Mouse (Mus musculus) kidney, adult 9 months (tissue): ENCODE data around the gene 4632433K11Rik.

Experiments used
- DNase-seq: peaks from one replicate; pipeline ENCODE4 v3.0.0; 2022

The 4632433K11Rik gene

DNA sequence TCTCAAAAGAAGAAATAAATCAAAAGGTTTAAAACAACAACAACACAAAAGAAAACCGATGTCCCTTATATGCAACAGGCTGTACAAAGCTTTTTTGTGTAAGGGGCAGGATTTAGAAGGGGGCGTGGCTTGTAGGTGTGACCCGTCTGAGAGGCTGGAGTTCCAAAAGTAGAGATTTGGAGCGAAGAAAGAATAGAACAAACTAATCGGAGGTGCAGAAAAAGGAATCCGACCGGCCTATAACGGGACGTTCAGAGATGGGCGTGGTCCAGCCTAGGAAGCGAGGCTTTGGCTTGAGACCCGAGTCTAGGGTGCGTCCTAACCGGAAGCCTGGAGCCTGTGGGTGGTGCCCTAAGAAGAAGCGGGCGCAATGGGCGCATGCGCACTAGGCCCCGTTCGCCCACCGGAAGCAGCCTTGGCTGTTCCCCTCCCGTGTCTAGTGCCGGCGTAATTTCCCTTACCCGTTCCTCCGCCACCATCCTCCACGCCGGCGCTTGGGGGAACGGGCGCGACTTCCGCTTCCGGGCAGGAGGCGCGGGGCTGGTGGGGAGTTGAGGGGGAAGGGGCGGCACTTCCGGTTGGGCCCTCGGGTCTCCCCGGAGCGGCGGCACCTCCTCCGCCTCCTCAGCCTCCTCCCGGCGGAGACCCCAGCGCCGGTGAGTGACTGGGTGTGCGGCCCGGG is 13.8 kb upstream of the 4632433K11Rik start, which contains the start of the genes Zfp865 and Ccdc106:
Gene Zfp865 (plus strand): TSS at position 377 of the 682 bp plus-strand sequence.
Gene Ccdc106 (plus strand): TSS at position 554 of the 682 bp plus-strand sequence.
- peak; percentile 99 for DNase-seq

DNA sequence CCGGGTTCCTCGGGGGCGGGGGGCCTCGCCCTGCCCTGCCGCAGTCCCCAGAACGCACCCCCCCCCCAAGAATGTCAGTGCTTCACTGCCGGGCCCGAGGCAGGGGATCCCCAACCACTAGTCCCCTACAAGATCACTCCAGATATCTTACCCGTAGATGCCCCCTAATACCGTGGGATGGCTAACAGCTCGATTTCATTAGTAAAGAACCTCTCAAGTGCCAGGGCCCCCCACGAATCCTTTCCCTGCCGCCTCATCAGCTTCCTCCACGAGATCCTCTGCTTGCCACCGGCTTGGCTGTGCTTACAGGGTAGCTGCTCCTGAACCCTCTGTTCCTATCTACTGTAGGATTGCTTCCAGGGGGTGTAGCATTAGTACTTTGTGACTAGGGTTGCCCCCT is 13.2 kb upstream of the 4632433K11Rik start:
- DNase-seq, result peak; percentile 39

- DNase-seq, result no peak
Measured at GRCm38 (mm10) chr7:5021197-5021596, 12.7 kb upstream of the 4632433K11Rik start.

GRCm38 (mm10) chr7:5029543-5029942 is 4.4 kb upstream of the 4632433K11Rik start:
- no peak for DNase-seq

DNA sequence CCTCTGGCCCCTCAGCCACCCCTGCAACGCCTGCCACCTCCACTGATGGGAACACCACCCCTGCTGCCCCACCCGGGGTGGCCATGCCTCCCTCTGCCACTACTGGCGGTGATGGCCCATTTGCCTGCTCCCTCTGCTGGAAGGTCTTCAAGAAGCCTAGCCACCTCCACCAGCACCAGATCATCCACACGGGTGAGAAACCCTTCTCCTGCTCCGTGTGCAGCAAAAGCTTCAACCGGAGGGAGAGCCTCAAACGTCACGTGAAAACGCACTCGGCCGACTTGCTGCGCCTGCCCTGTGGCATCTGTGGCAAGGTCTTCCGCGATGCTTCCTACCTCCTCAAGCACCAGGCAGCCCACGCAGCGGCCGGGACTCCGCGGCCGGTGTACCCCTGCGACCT is 4.0 kb upstream of the 4632433K11Rik start:
- no peak for DNase-seq

DNA sequence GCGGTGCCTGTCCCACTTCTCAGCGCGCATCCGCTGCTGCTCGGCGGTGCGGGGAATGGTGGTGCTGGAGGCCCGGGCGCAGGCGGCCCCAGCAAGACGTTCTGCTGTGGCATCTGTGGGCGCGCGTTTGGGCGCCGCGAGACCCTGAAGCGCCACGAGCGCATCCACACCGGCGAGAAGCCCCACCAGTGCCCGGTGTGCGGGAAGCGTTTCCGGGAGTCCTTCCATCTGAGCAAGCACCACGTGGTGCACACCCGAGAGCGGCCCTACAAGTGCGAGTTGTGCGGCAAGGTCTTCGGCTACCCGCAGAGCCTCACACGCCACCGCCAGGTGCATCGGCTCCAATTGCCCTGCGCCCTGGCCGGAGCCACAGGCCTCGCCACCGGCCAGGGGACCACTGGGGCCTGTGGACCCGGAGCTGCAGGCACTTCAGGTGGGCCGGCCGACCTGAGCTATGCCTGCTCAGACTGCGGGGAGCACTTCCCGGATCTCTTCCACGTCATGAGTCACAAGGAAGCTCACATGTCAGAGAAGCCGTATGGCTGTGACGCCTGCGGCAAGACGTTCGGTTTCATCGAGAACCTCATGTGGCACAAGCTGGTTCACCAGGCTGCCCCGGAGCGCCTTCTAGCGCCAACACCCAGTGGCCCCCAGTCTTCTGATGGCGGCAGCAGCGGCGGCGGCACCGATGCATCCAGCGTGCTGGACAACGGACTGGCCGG is 3.2 kb upstream of the 4632433K11Rik start:
- no peak for DNase-seq

- no peak for DNase-seq
Measured at GRCm38 (mm10) chr7:5031496-5031895, 2.4 kb upstream of the 4632433K11Rik start.

GRCm38 (mm10) chr7:5035628-5036027 is 1.7 kb downstream of the 4632433K11Rik start:
- no peak for DNase-seq

GRCm38 (mm10) chr7:5036136-5036535 is 2.2 kb downstream of the 4632433K11Rik start:
- no peak for DNase-seq

DNA sequence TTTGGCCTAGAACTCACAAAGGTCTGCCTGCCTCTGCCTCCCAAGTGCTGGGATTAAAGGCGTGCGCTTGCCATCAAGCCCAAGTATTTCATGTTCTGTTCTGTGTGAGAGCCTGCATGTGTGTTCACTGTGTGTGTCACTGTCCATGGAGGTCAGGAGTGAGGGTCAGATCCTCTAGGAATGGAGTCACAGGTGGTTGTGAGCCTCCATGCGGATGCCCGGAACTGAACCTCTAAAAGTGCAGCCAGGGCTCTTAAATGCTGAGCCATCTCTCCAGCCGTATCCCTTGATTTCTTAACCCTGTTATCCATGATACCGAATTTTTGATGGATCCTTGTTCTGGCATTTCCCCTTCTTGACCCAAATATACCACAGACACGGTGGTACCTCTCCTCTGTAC is 3.1 kb downstream of the 4632433K11Rik start:
- DNase-seq, result no peak

DNA sequence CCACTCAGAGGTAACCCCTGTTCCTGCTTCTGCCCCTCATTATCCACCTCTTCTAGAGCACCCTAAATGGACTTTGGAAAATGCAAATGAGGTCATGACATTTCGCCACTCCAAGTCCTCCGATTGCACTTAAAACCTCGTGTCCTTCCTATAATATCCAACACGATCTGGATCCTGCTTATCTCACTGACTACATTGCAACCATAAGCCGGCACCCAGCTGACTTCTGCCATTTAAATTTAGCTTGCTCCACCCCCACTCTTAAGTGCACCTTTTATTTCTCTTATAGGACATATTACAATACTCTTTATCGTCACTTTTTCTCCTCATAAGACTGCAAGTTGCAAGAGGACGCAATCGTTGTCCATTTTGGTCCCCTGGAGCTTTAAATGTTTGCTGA is 3.5 kb downstream of the 4632433K11Rik start:
- DNase-seq, result no peak

- peak; percentile 96 for DNase-seq
Measured at GRCm38 (mm10) chr7:5038109-5038732, 4.3 kb downstream of the 4632433K11Rik start, which contains the start of gene Zfp784. Zfp784 (minus strand) TSS chr7:5038446.

- DNase-seq, result no peak
Measured at GRCm38 (mm10) chr7:5038940-5039339, 5.0 kb downstream of the 4632433K11Rik start.

- no peak for DNase-seq
Measured at GRCm38 (mm10) chr7:5044981-5045380, 11.1 kb downstream of the 4632433K11Rik start.

DNA sequence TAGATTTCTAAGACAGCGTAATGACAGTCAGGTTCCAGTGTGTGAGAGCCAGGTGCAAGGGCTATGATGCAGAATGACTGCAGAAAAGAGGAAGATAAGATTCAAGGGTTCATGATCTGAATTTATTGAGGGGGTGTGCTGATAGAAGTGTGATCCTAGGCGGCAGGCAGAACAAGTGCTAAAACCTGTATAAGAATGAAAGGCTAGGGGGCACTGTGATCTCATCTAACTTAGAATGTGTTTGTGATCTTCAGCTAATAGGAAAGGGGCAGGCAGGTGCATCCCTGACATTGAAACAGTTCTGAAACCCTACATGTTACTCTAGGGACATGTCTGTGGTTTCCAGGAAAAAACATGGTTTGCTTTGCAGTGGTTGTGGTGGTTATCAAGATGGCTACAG is 12.2 kb downstream of the 4632433K11Rik start:
- DNase-seq, result no peak

GRCm38 (mm10) chr7:5047313-5047712 is 13.4 kb downstream of the 4632433K11Rik start:
- peak; percentile 61 for DNase-seq

- DNase-seq, result peak; percentile 72
Measured at GRCm38 (mm10) chr7:5051193-5052192, 17.6 kb downstream of the 4632433K11Rik start, which contains the start of gene Zfp580. Zfp580 (plus strand) TSS chr7:5051538.

GRCm38 (mm10) chr7:5052438-5052837 is 18.5 kb downstream of the 4632433K11Rik start:
- no peak for DNase-seq

DNA sequence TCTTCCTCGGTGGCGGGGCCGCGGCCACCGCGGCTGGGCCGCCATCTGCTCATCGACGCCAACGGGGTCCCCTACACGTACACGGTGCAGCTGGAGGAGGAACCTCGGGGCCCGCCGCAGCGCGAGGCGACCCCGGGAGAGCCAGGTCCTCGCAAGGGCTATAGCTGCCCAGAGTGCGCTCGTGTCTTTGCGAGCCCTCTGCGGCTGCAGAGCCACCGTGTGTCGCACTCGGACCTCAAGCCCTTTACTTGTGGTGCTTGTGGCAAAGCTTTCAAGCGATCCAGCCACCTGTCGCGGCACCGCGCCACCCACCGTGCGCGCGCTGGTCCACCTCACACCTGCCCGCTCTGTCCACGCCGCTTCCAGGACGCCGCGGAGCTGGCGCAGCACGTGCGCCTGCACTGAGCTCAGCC is 19.0 kb downstream of the 4632433K11Rik start:
- DNase-seq, result no peak

GRCm38 (mm10) chr7:5053456-5054179 is 19.7 kb downstream of the 4632433K11Rik start:
- DNase-seq, result no peak

DNA sequence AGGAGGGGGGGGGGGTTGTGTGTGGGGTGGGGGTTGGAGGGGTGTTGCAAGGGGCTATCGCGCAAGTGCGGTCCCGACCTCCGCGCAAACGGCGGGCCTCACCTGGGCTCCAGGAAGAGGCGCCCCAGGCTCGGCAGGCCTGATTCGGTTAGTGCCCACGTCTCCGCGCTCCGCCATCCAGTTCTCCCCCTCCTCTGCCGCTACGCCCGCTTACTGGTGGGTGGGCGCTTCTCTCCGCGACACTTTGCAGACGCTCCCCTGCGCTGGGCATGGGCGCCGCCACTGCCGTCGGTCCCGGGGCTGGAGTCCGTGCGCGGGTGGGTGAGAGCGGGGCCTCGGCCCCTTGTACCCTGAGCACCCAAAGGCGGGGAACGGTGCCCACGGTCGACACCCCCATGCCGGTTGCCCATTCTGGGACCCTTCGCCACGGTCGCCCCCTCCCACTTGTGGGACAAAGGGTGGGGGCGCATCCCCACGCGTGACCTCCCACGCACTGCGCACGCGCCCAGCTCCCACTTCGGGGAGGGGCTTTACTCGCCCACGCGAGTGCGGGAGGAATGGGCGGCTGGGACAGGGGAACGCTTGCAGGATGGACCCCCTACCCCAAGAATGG is 22.8 kb downstream of the 4632433K11Rik start:
- DNase-seq, result no peak
